Mouse (Mus musculus) G1E (cell line): Measurements from ENCODE around the gene Fgfr2.

Experiments used
- CTCF ChIP-seq: IDR thresholded peaks from 2 replicates; pipeline ENCODE4 v1.5.1; 2012; ENCODE audit warnings: low read depth, low read length, inconsistent platforms, mixed read lengths
- GATA2 ChIP-seq: IDR thresholded peaks from 2 replicates; pipeline ENCODE4 v1.6.1; 2012; ENCODE audit warnings: low read depth, low read length, inconsistent platforms, borderline replicate concordance
- POLR2AphosphoS5 ChIP-seq: IDR thresholded peaks from 2 replicates; pipeline ENCODE4 v1.6.1; 2012; ENCODE audit warnings: low read depth, low read length, inconsistent platforms; ENCODE audit not compliant: insufficient replicate concordance
- TAL1 ChIP-seq: conservative IDR thresholded peaks from 2 replicates; pipeline ENCODE4 v1.6.1; 2012; ENCODE audit warnings: low read depth, low read length, inconsistent platforms, mixed read lengths

DNA sequence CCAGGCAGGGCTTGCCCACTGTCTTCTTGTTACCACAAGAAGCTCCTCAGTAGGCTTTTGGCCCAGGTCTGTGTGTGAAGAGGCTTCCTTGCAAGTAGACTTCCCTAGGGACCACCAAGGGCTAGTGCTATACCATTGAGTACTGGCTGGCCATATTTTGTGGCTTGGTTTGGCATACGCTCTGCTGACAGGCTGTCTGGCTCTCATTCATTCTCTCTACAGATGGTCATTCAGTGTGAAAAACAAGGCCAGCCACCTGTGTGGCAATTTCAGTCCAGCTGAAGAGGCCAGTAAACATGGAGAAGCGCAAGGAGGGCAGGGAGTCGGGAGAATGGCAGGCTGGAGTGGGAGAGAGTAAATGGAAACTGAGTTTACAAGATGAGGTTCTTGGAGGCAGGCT is 2407.7 kb downstream of the Fgfr2 start:
- TF ChIP-seq CTCF (no peak), GATA2 (no peak), TAL1 (no peak), POLR2AphosphoS5 (no peak)
